ENCODE assay signal across 13 mouse cellular contexts in the genomic region with DNA sequence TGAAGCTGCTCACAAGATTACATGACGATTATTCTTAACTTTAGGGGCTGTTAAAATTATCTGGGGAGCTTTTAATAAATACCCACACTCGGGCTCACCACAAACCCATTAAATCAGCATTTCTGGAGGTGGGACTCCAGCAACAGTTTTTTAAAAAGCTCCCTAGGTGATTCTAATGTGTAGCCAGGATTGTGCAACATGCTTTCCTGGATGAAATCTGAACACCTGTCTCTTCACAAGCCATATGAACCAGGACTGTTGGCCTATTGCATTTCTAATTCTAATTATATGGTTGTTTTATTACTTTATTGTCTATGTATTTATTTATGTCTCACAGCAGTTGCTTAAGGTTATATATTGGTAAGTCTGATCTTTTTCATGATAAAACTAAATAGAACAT.
DNase-seq lines count a peak whose midpoint lies in the region; ATAC-seq lines count a peak whose summit lies in the region.
"Had no signal": no experiment of that assay in that cellular context is flagged by ENCODE, and none has a peak within 500 bp of the region (broad histone marks: within the 10 kb centered on the region; RNA-seq: fewer than 3 reads in every experiment).

No protein-coding gene starts in this region.

- H3K36me3 ChIP-seq in liver, embryonic 11.5 days (ENCODE audit: control insufficient read depth, insufficient read depth, low read length): no peaks in the 10 kb centered on the region
- no peaks in the 10 kb centered on the region for H3K36me3 ChIP-seq in intestine, embryonic 16.5 days (ENCODE audit: control insufficient read depth, insufficient read depth, low read length)
- no peaks in the 10 kb centered on the region for H3K36me3 ChIP-seq in liver, embryonic 15.5 days (replicated peaks)
- H3K36me3 ChIP-seq: hindbrain, embryonic 13.5 days; neural tube, embryonic 13.5 days had no signal

- H3K4me1 ChIP-seq in liver, embryonic 11.5 days (replicated peaks; ENCODE audit: control insufficient read depth, insufficient read depth, low read length): peaks cover 21% of the 10 kb centered on the region
- peaks cover 5% of the 10 kb centered on the region for H3K4me1 ChIP-seq in intestine, embryonic 16.5 days (ENCODE audit: control insufficient read depth, insufficient read depth, low read length)
- peaks cover 35% of the 10 kb centered on the region for H3K4me1 ChIP-seq in liver, embryonic 15.5 days (replicated peaks)

- H3K9ac ChIP-seq in liver, embryonic 11.5 days (ENCODE audit: low read depth, low read length): no peak overlapping the region
- H3K9ac ChIP-seq in intestine, embryonic 16.5 days (ENCODE audit: low read depth, low read length): no peak overlapping the region
- H3K9ac ChIP-seq in liver, embryonic 15.5 days: no peak overlapping the region
- H3K9ac ChIP-seq: hindbrain, embryonic 13.5 days; neural tube, embryonic 13.5 days had no signal

- DNase-seq in liver, embryonic 11.5 days (ENCODE audit: low spot score): no peak
- DNase-seq in liver: no peak
- DNase-seq in neural tube, embryonic 10.5 days (ENCODE audit: extremely low spot score, low spot score): no peak
- no peak for DNase-seq in retina, embryonic 14.5 days (ENCODE audit: low spot score)
- DNase-seq: cerebellum, adult 8-10 months; cerebellum, postnatal 36 days had no signal

- no peak overlapping the region for H3K4me3 ChIP-seq in liver, embryonic 11.5 days (ENCODE audit: low read depth, low read length)
- no peak overlapping the region for H3K4me3 ChIP-seq in intestine, embryonic 16.5 days (ENCODE audit: low read length)
- no peak overlapping the region for H3K4me3 ChIP-seq in liver, embryonic 15.5 days (replicated peaks)
- H3K4me3 ChIP-seq: hindbrain, embryonic 13.5 days; neural tube, embryonic 13.5 days had no signal

- H3K27me3 ChIP-seq in liver, embryonic 11.5 days (replicated peaks; ENCODE audit: control insufficient read depth, insufficient read depth, low read length): no peaks in the 10 kb centered on the region
- no peaks in the 10 kb centered on the region for H3K27me3 ChIP-seq in intestine, embryonic 16.5 days (replicated peaks; ENCODE audit: control insufficient read depth, insufficient read depth, low read length)
- no peaks in the 10 kb centered on the region for H3K27me3 ChIP-seq in liver, embryonic 15.5 days
- H3K27me3 ChIP-seq: hindbrain, embryonic 13.5 days; neural tube, embryonic 13.5 days had no signal

- no peaks in the 10 kb centered on the region for H3K9me3 ChIP-seq in liver, embryonic 11.5 days (ENCODE audit: control insufficient read depth, low read length)
- no peaks in the 10 kb centered on the region for H3K9me3 ChIP-seq in intestine, embryonic 16.5 days (ENCODE audit: control insufficient read depth, low read length)
- no peaks in the 10 kb centered on the region for H3K9me3 ChIP-seq in liver, embryonic 15.5 days (replicated peaks)
- H3K9me3 ChIP-seq: hindbrain, embryonic 13.5 days; neural tube, embryonic 13.5 days had no signal

- 35% methylated on average over 2 of the region's 2 CpGs for WGBS in liver, embryonic 11.5 days
- WGBS in intestine, embryonic 16.5 days: 63% methylated on average over 2 of the region's 2 CpGs
- WGBS in liver, embryonic 15.5 days (ENCODE audit: insufficient replicate concordance): 11% methylated on average over 2 of the region's 2 CpGs

- ATAC-seq in liver, embryonic 11.5 days (replicated peaks; ENCODE audit: low FRiP score): 0 out of 2 replicates have a peak, but pooled peaks have one; percentile 5
- 0 out of 2 replicates have a peak, but pooled peaks have one; percentile 29 for ATAC-seq in intestine, embryonic 16.5 days
- ATAC-seq in liver, embryonic 15.5 days (ENCODE audit: insufficient read depth): no peak
- no peak for ATAC-seq in inflammation-experienced regulatory T-cells, adult 6 months
- ATAC-seq: forebrain, embryonic 14.5 days; midbrain, embryonic 16.5 days had no signal

- peak overlapping the region; percentile 51 for H3K4me2 ChIP-seq in liver, embryonic 11.5 days
- no peak overlapping the region for H3K4me2 ChIP-seq in intestine, embryonic 16.5 days (ENCODE audit: low read depth, low read length)
- peak overlapping the region; percentile 55 for H3K4me2 ChIP-seq in liver, embryonic 15.5 days
- H3K4me2 ChIP-seq: hindbrain, embryonic 13.5 days had no signal

- peak overlapping the region; percentile 70 for H3K27ac ChIP-seq in liver, embryonic 11.5 days (ENCODE audit: low read depth, low read length)
- H3K27ac ChIP-seq in intestine, embryonic 16.5 days (ENCODE audit: low read length): no peak overlapping the region
- peak overlapping the region; percentile 33; the same call in 1 of the 2 replicates for H3K27ac ChIP-seq in liver, embryonic 15.5 days (replicated peaks)
- H3K27ac ChIP-seq: hindbrain, embryonic 13.5 days; neural tube, embryonic 13.5 days had no signal

Comparison
In these comparisons a context has a peak if more than half of its experiments do, and no peak if none do; other contexts are left out.
1. ATAC-seq: peak in liver, embryonic 11.5 days (single experiment) and intestine, embryonic 16.5 days (single experiment); none in liver, embryonic 15.5 days (single experiment) and inflammation-experienced regulatory T-cells, adult 6 months (single experiment).